Mouse (Mus musculus) spleen, adult 2 months (tissue): ENCODE data around the gene Mafk. TPM values are rescaled to one million over a fixed set of nuclear protein-coding genes. Genes with fewer than 3 reads are reported as not detected.

Experiments used
- DNase-seq, 2 experiments: peaks; one replicate each; pipeline versions ENCODE4 v3.0.0 to v3.0.0-alpha.2; 2012 to 2021; ENCODE audit warnings: low spot score in 2 of 2, low read depth in 1 of 2
- H3K27ac ChIP-seq: fragments of 200-500 bp; 2 replicates; pipeline ENCODE4 v1.5.1; 2012; ENCODE audit warnings: low read length, inconsistent platforms; ENCODE audit not compliant: insufficient read depth
- H3K27me3 ChIP-seq: fragments of 200-500 bp; 2 replicates; pipeline ENCODE4 v1.6.1; 2012; ENCODE audit warnings: mild to moderate bottlenecking, moderate library complexity, low read length, inconsistent platforms; ENCODE audit not compliant: control insufficient read depth, insufficient read depth
- H3K36me3 ChIP-seq: fragments of 200-500 bp; 2 replicates; pipeline ENCODE4 v1.6.1; 2012; ENCODE audit warnings: mild to moderate bottlenecking, low read length, inconsistent platforms; ENCODE audit not compliant: control insufficient read depth, insufficient read depth
- H3K4me1 ChIP-seq: fragments of 200-500 bp; 2 replicates; pipeline ENCODE4 v1.6.1; 2011; ENCODE audit warnings: inconsistent platforms; ENCODE audit not compliant: control insufficient read depth, insufficient read depth, insufficient read length
- H3K4me3 ChIP-seq: fragments of 200-500 bp; 2 replicates; pipeline ENCODE4 v1.5.1; 2011; ENCODE audit warnings: mild to moderate bottlenecking, inconsistent platforms; ENCODE audit not compliant: insufficient read depth, insufficient read length; ENCODE audit errors: extremely low read depth
- CTCF ChIP-seq: fragments of 200-500 bp; IDR thresholded peaks from 2 replicates; pipeline ENCODE4 v1.5.1; 2011; ENCODE audit warnings: mild to moderate bottlenecking, inconsistent platforms; ENCODE audit not compliant: insufficient read depth, insufficient read length, insufficient replicate concordance; ENCODE audit errors: extremely low read depth
- POLR2A ChIP-seq: fragments of 200-500 bp; IDR thresholded peaks from 2 replicates; pipeline ENCODE4 v1.6.1; 2011; ENCODE audit warnings: low read depth, low read length, inconsistent platforms
- WGBS: fragments of 180-500 bp; shearing (Covaris S2); methylation state at CpG from one replicate; pipeline ENCODE4 v1.1.7; 2018; 5-methylcytosine and 5-hydroxymethylcytosine counted together
- polyA plus RNA-seq: library from polyadenylated mRNA; depleted of rRNA; stranded (reverse); fragments of >200 nt; gene quantifications from 2 replicates; pipeline ENCODE4 v1.2.3, GENCODE M21; 2012; rRNA removed

Gene Mafk
- polyA plus RNA-seq, 1 experiment = 26.8 TPM

- 23% methylated on average over 3 of the region's 3 CpGs for WGBS
- H3K36me3 ChIP-seq = no peaks in the 10 kb centered on the region
- no peak overlapping the region for H3K27ac ChIP-seq
- H3K4me3 ChIP-seq = no peak overlapping the region
- H3K27me3 ChIP-seq = no peaks in the 10 kb centered on the region
- H3K4me1 ChIP-seq = no peaks in the 10 kb centered on the region
- no peak for TF ChIP-seq CTCF
- no peak for TF ChIP-seq POLR2A
- DNase-seq = no peak
Observed at GRCm38 (mm10) chr5:139839142-139839541, 47.8 kb downstream of the Mafk start.

- no peak overlapping the region for H3K27ac ChIP-seq
- WGBS = 77% methylated on average over 12 of the region's 12 CpGs
- H3K36me3 ChIP-seq = no peaks in the 10 kb centered on the region
- no peaks in the 10 kb centered on the region for H3K4me1 ChIP-seq
- no peaks in the 10 kb centered on the region for H3K27me3 ChIP-seq
- no peak overlapping the region for H3K4me3 ChIP-seq
- no peak for DNase-seq
- TF ChIP-seq CTCF = no peak
- no peak for TF ChIP-seq POLR2A
Observed at GRCm38 (mm10) chr5:139849626-139850320, 58.5 kb downstream of the Mafk start.

Other genes starting within 250 kb of the Mafk start
- gene Uncx, start 248.0 kb upstream of the Mafk start, polyA plus RNA-seq = not detected in 2 replicates
- gene Micall2, start 55.2 kb upstream of the Mafk start, polyA plus RNA-seq = 7.0 and 7.6 TPM in 2 replicates
- gene Ints1, start 15.8 kb upstream of the Mafk start, polyA plus RNA-seq = 72.1 and 85.4 TPM in 2 replicates
- 3.1 and 3.3 TPM in 2 replicates for gene Tmem184a, start 28.4 kb downstream of the Mafk start, polyA plus RNA-seq
- not detected in 2 replicates for gene Gm26938, start 34.9 kb downstream of the Mafk start, polyA plus RNA-seq
- gene Psmg3, start 35.4 kb downstream of the Mafk start, polyA plus RNA-seq = 15.5 and 23.9 TPM in 2 replicates
- 0.20 and 0.40 TPM in 2 replicates for gene Elfn1, start 116.4 kb downstream of the Mafk start, polyA plus RNA-seq